Mouse (Mus musculus) liver, embryonic 14.5 days (tissue): Measurements from ENCODE around the gene Amotl1. TPM values are rescaled to one million over a fixed set of nuclear protein-coding genes. Genes with fewer than 3 reads are reported as not detected.
A peak's percentile ranks its signal among the peaks of the same experiment; 100 is the strongest.

Source experiments
- ATAC-seq: fragments of 200-750 bp; cut with Nextera tagmentation; 2 replicates; pipeline ENCODE4 v1.8.0; 2017; ENCODE audit warnings: moderate number of reproducible peaks, mild to moderate bottlenecking, moderate library complexity; ENCODE audit not compliant: insufficient read depth
- DNase-seq, 3 experiments: peaks; one replicate each; pipeline ENCODE4 v3.0.0-alpha.2; 2012 to 2013; ENCODE audit warnings: low read depth in 3 of 3, low spot score in 3 of 3
- H3K27ac ChIP-seq: fragments of 300-500 bp; sonication (generic); 2 replicates; pipeline ENCODE4 v1.5.1; 2014; ENCODE audit warnings: moderate library complexity, mild to moderate bottlenecking, control low read depth, inconsistent platforms
- H3K27me3 ChIP-seq: fragments of 300-500 bp; sonication (generic); 2 replicates; pipeline ENCODE4 v1.6.1; 2014; ENCODE audit warnings: mild to moderate bottlenecking, low read length, moderate library complexity; ENCODE audit not compliant: control insufficient read depth, insufficient read depth
- H3K36me3 ChIP-seq: fragments of 300-500 bp; sonication (generic); replicated peaks from 2 replicates; pipeline ENCODE4 v1.6.1; 2014; ENCODE audit warnings: low read depth; ENCODE audit not compliant: control insufficient read depth, insufficient read depth
- H3K4me1 ChIP-seq, 2 experiments: fragments of 200-500 bp in 1 of 2; fragments of 300-500 bp in 1 of 2; sonication (generic) in 1 of 2; replicated peaks; 2 replicates each; pipeline ENCODE4 v1.6.1; 2012 to 2014; ENCODE audit warnings: antibody characterized with exemption in 1 of 2, inconsistent platforms in 1 of 2, low read length in 1 of 2; ENCODE audit not compliant: control insufficient read depth in 2 of 2, insufficient read depth in 2 of 2
- H3K4me2 ChIP-seq: fragments of 300-500 bp; sonication (generic); 2 replicates; pipeline ENCODE4 v1.6.1; 2014; ENCODE audit warnings: low read depth, mild to moderate bottlenecking, control low read depth, moderate library complexity
- H3K4me3 ChIP-seq, 2 experiments: fragments of 200-500 bp in 1 of 2; fragments of 300-500 bp in 1 of 2; sonication (generic) in 1 of 2; 2 replicates each; pipeline ENCODE4 v1.5.1; 2012 to 2014; ENCODE audit warnings: low read depth in 2 of 2, low read length in 2 of 2, mild to moderate bottlenecking in 2 of 2, control low read depth in 1 of 2, inconsistent platforms in 1 of 2, moderate library complexity in 1 of 2; ENCODE audit not compliant: insufficient read depth in 1 of 2
- H3K9ac ChIP-seq: fragments of 300-500 bp; sonication (generic); replicated peaks from 2 replicates; pipeline ENCODE4 v1.6.1; 2014; ENCODE audit warnings: mild to moderate bottlenecking, control low read depth, moderate library complexity
- H3K9me3 ChIP-seq: fragments of 300-500 bp; sonication (generic); 2 replicates; pipeline ENCODE4 v1.6.1; 2016; ENCODE audit warnings: low read length, mixed read lengths; ENCODE audit not compliant: control insufficient read depth
- CTCF ChIP-seq: IDR thresholded peaks from 2 replicates; pipeline ENCODE4 v1.5.1; 2016; ENCODE audit warnings: antibody characterized with exemption, low read depth, control low read depth
- EP300 ChIP-seq: IDR thresholded peaks from 2 replicates; pipeline ENCODE4 v1.6.1; 2016; ENCODE audit warnings: antibody characterized with exemption, low read depth
- WGBS: fragments of 180-500 bp; shearing (Covaris S2); extraction: QIAGEN DNeasy Blood & Tissue Kit; methylation state at CpG from one replicate; pipeline ENCODE4 v1.1.7; 2014; ENCODE audit not compliant: insufficient replicate concordance; 5-methylcytosine and 5-hydroxymethylcytosine counted together
- polyA plus RNA-seq, 2 experiments: library from polyadenylated mRNA; depleted of rRNA in 1 of 2; stranded (reverse) in 1 of 2; unstranded in 1 of 2; fragments of >200 nt; fragmentation: Nextera tagmentation in 1 of 2; extraction: Ambion mirVana in 1 of 2; gene quantifications; 2 replicates each; pipeline versions ENCODE4 v1.2.1 to v1.2.3; 2012 to 2014

Amotl1 gene
- polyA plus RNA-seq, 2 experiments: 1.7 to 2.0 TPM

GRCm38 (mm10) chr9:14623928-14624327, 20.9 kb downstream of the Amotl1 start:
- Histone ChIP-seq H3K4me2 (no peak overlapping the region), H3K27ac (no peak overlapping the region), H3K9ac (no peak overlapping the region), H3K4me1 (no peaks in the 10 kb centered on the region), H3K9me3 (no peaks in the 10 kb centered on the region), H3K4me3 (no peak overlapping the region), H3K27me3 (no peaks in the 10 kb centered on the region; the same call in 1 of the 2 replicates), H3K36me3 (no peaks in the 10 kb centered on the region)
- TF ChIP-seq EP300 (no peak), CTCF (no peak)
- ATAC-seq (no peak), DNase-seq (no peak)
- 45% methylated on average over 4 of the region's 4 CpGs for WGBS

GRCm38 (mm10) chr9:14623250-14623649, 21.6 kb downstream of the Amotl1 start:
- TF ChIP-seq EP300 (no peak), CTCF (no peak)
- no peaks in the 10 kb centered on the region for H3K36me3 ChIP-seq
- H3K27ac ChIP-seq: no peak overlapping the region
- H3K9ac ChIP-seq: no peak overlapping the region
- no peaks in the 10 kb centered on the region for H3K4me1 ChIP-seq
- 46% methylated on average over 5 of the region's 5 CpGs for WGBS
- no peak for DNase-seq
- H3K27me3 ChIP-seq: no peaks in the 10 kb centered on the region; the same call in 1 of the 2 replicates
- no peak overlapping the region for H3K4me3 ChIP-seq
- H3K4me2 ChIP-seq: no peak overlapping the region
- no peak for ATAC-seq
- no peaks in the 10 kb centered on the region for H3K9me3 ChIP-seq

- ATAC-seq: no peak
- Histone ChIP-seq H3K27ac (no peak overlapping the region), H3K4me3 (no peak overlapping the region), H3K36me3 (no peaks in the 10 kb centered on the region), H3K4me1 (no peaks in the 10 kb centered on the region), H3K9ac (no peak overlapping the region), H3K4me2 (no peak overlapping the region), H3K9me3 (no peaks in the 10 kb centered on the region), H3K27me3 (no peaks in the 10 kb centered on the region; the same call in 1 of the 2 replicates)
- DNase-seq: no peak
- 53% methylated on average over 3 of the region's 3 CpGs for WGBS
- TF ChIP-seq CTCF (no peak), EP300 (no peak)
Measured at GRCm38 (mm10) chr9:14622848-14623247, 22.0 kb downstream of the Amotl1 start.

- Histone ChIP-seq H3K4me1 (0 out of 4 replicates have a peak, but pooled peaks cover 0 to 3% of the 10 kb centered on the region in 2 experiments), H3K27me3 (peaks cover 6% of the 10 kb centered on the region), H3K9ac (no peak overlapping the region), H3K4me2 (no peak overlapping the region), H3K4me3 (no peak overlapping the region), H3K9me3 (no peaks in the 10 kb centered on the region), H3K27ac (no peak overlapping the region), H3K36me3 (no peaks in the 10 kb centered on the region)
- DNase-seq (no peak), ATAC-seq (no peak)
- WGBS: 33% methylated on average over 5 of the region's 5 CpGs
- TF ChIP-seq CTCF (no peak), EP300 (no peak)
Measured at GRCm38 (mm10) chr9:14620107-14620506, 24.7 kb downstream of the Amotl1 start.

- Histone ChIP-seq H3K27ac (no peak overlapping the region), H3K4me2 (peak overlapping the region; percentile 52), H3K4me1 (peaks cover 0 to 8% of the 10 kb centered on the region in 2 experiments; a peak in 2 of 4 replicates), H3K4me3 (peak overlapping the region; percentile 50 to 52), H3K27me3 (peaks cover 25% of the 10 kb centered on the region), H3K9me3 (no peaks in the 10 kb centered on the region), H3K36me3 (no peaks in the 10 kb centered on the region), H3K9ac (peak overlapping the region; percentile 19)
- WGBS: 9% methylated on average over 31 of the region's 33 CpGs
- ATAC-seq (peak; percentile 68; the same call in 1 of the 2 replicates), DNase-seq (no peak)
- TF ChIP-seq CTCF: no peak
- TF ChIP-seq EP300: no peak
Measured at GRCm38 (mm10) chr9:14614931-14615880, 29.6 kb downstream of the Amotl1 start.
